ENCODE assay signal across 19 mouse cellular contexts in genomic region chr12:116383995-116384394, GRCm38 (mm10). TPM values are rescaled to one million over a fixed set of nuclear protein-coding genes. Genes with fewer than 3 reads are reported as not detected.
DNase-seq lines count a peak whose midpoint lies in the region; ATAC-seq lines count a peak whose summit lies in the region.
"Had no signal": no experiment of that assay in that cellular context is flagged by ENCODE, and none has a peak within 500 bp of the region (broad histone marks: within the 10 kb centered on the region; RNA-seq: fewer than 3 reads in every experiment).

No protein-coding gene starts in this region.

- H3K27ac ChIP-seq in midbrain, embryonic 11.5 days (ENCODE audit: low read depth, low read length): no peak overlapping the region
- no peak overlapping the region for H3K27ac ChIP-seq in midbrain, embryonic 10.5 days (replicated peaks)
- H3K27ac ChIP-seq: embryonic facial prominence, embryonic 13.5 days; embryonic facial prominence, embryonic 15.5 days; forebrain, embryonic 13.5 days had no signal

- H3K4me2 ChIP-seq in midbrain, embryonic 11.5 days: no peak overlapping the region
- H3K4me2 ChIP-seq: embryonic facial prominence, embryonic 13.5 days; embryonic facial prominence, embryonic 15.5 days; forebrain, embryonic 13.5 days had no signal

- H3K36me3 ChIP-seq in midbrain, embryonic 11.5 days (ENCODE audit: control insufficient read depth, insufficient read depth, low read length): no peaks in the 10 kb centered on the region
- peaks cover 6% of the 10 kb centered on the region for H3K36me3 ChIP-seq in midbrain, embryonic 10.5 days
- H3K36me3 ChIP-seq: embryonic facial prominence, embryonic 13.5 days; embryonic facial prominence, embryonic 15.5 days had no signal

- no peaks in the 10 kb centered on the region for H3K9me3 ChIP-seq in midbrain, embryonic 11.5 days (ENCODE audit: control insufficient read depth, low read length)
- no peaks in the 10 kb centered on the region for H3K9me3 ChIP-seq in midbrain, embryonic 10.5 days (replicated peaks)
- H3K9me3 ChIP-seq: embryonic facial prominence, embryonic 13.5 days; embryonic facial prominence, embryonic 15.5 days; forebrain, embryonic 13.5 days had no signal

- H3K4me1 ChIP-seq in midbrain, embryonic 11.5 days (ENCODE audit: control insufficient read depth, insufficient read depth, low read length): no peaks in the 10 kb centered on the region
- no peaks in the 10 kb centered on the region for H3K4me1 ChIP-seq in midbrain, embryonic 10.5 days
- H3K4me1 ChIP-seq: embryonic facial prominence, embryonic 13.5 days; embryonic facial prominence, embryonic 15.5 days; forebrain, embryonic 13.5 days had no signal

- no peaks in the 10 kb centered on the region for H3K27me3 ChIP-seq in midbrain, embryonic 11.5 days (ENCODE audit: control insufficient read depth, insufficient read depth, low read length)
- no peaks in the 10 kb centered on the region for H3K27me3 ChIP-seq in midbrain, embryonic 10.5 days (ENCODE audit: low read depth, poor library complexity, severe bottlenecking)
- H3K27me3 ChIP-seq: embryonic facial prominence, embryonic 13.5 days; embryonic facial prominence, embryonic 15.5 days; forebrain, embryonic 13.5 days had no signal

- H3K4me3 ChIP-seq in midbrain, embryonic 11.5 days (ENCODE audit: low read depth, low read length): no peak overlapping the region
- no peak overlapping the region for H3K4me3 ChIP-seq in midbrain, embryonic 10.5 days
- H3K4me3 ChIP-seq: embryonic facial prominence, embryonic 13.5 days; embryonic facial prominence, embryonic 15.5 days; forebrain, embryonic 13.5 days had no signal

- DNase-seq in midbrain, embryonic 11.5 days (ENCODE audit: low spot score, missing footprints): peak; percentile 73
- no peak for DNase-seq in midbrain, embryonic 10.5 days (ENCODE audit: low spot score)
- peak; percentile 27 for DNase-seq in induced T-regulatory cell, adult 2 months (ENCODE audit: low read depth)
- no peak for DNase-seq in left cerebral cortex, adult 18-20 months (ENCODE audit: low spot score in 2 of 2)
- DNase-seq in adrenal gland, postnatal 25 days: no peak
- DNase-seq: adrenal gland, adult 8-10 months; adrenal gland, postnatal 14 days; B cell, adult 2 months; cerebellum, adult 11 months; cerebellum, adult 18-20 months; cerebellum, adult 8-10 months; cerebellum, adult 9-11 months; cerebellum, postnatal 14 days; cerebellum, postnatal 36 days; embryo, embryonic 11 days had no signal

- ATAC-seq in midbrain, embryonic 11.5 days (ENCODE audit: low FRiP score): no peak
- ATAC-seq: forebrain, embryonic 13.5 days; forebrain, embryonic 16.5 days had no signal

- H3K9ac ChIP-seq in midbrain, embryonic 11.5 days (ENCODE audit: low read length): no peak overlapping the region
- H3K9ac ChIP-seq: embryonic facial prominence, embryonic 13.5 days; embryonic facial prominence, embryonic 15.5 days; forebrain, embryonic 13.5 days had no signal

RNA-seq across cellular contexts. Expression of gene Ncapg2, which starts 21.2 kb away (rescaled TPM):
- 42.0 and 47.7 TPM in 2 replicates for polyA plus RNA-seq in midbrain, embryonic 11.5 days (2014; fragmentation: Nextera tagmentation; extraction: Ambion mirVana)
- 52.5 TPM in 2 replicates for polyA plus RNA-seq in midbrain, embryonic 10.5 days (2016; fragmentation: Nextera tagmentation; extraction: Ambion mirVana)
- 1 to 10 TPM; 5.7 to 7.0 TPM for total RNA-seq in left cerebral cortex, adult 18-20 months (2021)
- 10.8 and 14.1 TPM in 2 replicates for total RNA-seq in adrenal gland, postnatal 25 days (2021)

Comparison
In these comparisons a context has a peak if more than half of its experiments do, and no peak if none do; other contexts are left out.
1. DNase-seq: peak in midbrain, embryonic 11.5 days (single experiment) and induced T-regulatory cell, adult 2 months (single experiment); none in midbrain, embryonic 10.5 days (single experiment), left cerebral cortex, adult 18-20 months (0 of 2) and adrenal gland, postnatal 25 days (single experiment).